Mouse (Mus musculus): ENCODE data around the gene Commd1.

- TF ChIP-seq CTCF (IDR thresholded peaks at IDR 0.05) (no peak), POLR2A (IDR thresholded peaks at IDR 0.05; ENCODE audit: insufficient read depth, low read depth, low read length) (no peak), EP300 (IDR thresholded peaks at IDR 0.05; ENCODE audit: insufficient read depth, low read depth, low read length) (no peak)
Measured at GRCm38 (mm10) chr11:22938983-22939382, 43.2 kb downstream of the Commd1 start.
